Mouse (Mus musculus): ENCODE data around the gene Aicda. TPM values are rescaled to one million over a fixed set of nuclear protein-coding genes. Genes with fewer than 3 reads are reported as not detected.
"Not testable (repeated sequence)": the region's sequence is repeated elsewhere in the genome, so short reads cannot be mapped to it uniquely, and the experiment has no call there.

Gene Aicda
- total RNA-seq, 2 experiments from 2014 or later, result not detected

DNA sequence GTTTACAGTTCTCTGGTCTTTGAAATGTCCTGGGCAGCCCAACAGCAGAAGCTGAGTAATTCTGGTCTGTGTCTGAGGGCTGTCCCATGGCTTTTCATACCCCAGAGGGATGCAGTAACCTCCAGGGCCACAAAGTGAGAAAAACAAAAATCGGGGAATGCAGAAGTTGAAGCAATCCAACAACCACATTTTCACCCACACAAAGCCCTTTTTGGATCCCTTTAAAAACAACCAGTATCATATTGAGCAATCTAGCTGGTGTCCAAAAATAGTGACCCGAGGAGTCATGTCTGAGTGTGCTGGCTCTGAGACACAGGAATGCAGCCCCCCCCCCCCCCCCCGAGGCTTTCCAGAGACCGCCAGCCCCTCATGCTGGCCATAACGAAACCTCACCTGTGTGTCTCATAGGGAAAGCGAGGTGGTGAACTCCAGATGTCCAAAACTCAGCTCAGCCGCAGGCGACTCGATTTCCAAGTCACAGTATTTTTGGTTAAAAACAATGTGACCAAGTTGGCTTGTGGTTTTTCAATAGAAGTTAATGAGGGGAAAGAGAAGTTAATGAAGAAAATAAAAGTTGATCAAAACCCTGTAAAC lies 8.2 kb upstream of the Aicda start:
- no peak for ATAC-seq (replicated peaks; ENCODE audit: low FRiP score, poor library complexity, severe bottlenecking)

DNA sequence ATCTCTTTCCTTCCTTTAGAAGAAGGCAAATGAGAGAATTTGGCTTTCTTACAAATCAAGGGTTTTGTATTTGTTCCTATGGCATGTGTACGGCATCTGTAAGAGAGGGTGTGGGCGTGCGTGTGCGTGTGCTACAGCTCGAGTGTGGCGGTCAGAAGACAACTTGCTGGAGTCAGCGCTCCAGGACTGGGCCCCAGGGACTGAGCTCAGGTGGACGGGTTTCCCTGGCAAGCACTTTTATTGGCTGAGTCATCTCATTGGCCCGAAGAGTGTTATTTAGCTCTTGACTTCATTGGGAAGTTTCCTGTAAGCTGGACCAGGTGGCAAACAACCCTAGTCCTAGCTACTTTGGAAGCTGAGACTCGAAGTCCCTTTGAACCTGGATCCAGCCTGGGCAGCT lies 7.7 kb upstream of the Aicda start:
- no peak for ATAC-seq (replicated peaks; ENCODE audit: low FRiP score, poor library complexity, severe bottlenecking)

DNA sequence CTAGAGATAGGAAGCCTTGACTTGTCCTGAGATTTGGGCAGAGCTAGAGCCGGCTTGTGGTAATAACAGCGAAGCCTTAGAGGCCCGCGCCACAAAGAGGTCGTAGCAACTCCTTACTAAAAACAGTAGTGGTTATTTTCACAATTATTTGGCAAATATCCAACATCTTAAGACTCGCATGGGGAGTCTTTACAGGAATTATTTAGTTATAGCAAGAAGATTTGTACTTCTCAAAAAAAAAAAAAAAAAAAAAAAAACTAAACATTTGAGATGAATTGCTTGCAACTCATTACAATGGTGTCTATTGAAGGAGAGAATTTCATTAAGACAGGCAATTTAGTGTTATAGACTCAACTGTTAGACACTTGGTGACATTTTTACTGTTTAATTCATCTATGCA lies 501 bp downstream of the Aicda start:
- ATAC-seq (replicated peaks; ENCODE audit: low FRiP score, poor library complexity, severe bottlenecking), result no peak

DNA sequence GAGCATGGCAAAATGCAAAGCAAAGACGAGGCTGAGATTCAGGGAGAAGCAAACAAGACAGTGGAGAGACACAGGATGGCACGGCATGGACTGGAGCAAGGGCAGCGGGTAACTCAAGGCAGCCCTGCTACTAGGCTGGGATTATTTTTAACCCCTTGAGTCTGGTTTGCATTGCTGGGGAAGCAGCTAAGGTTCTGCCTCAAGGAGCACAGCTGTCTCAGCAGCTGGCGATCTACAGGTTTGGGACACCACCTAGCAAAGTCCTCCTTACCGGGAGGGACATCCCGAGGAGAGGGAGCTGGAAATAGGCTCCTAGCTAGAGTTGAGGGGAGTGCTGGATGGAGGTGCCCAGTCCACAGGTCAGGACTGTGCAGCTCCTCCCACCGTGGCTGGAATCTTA lies 1.7 kb downstream of the Aicda start:
- no peak for ATAC-seq (replicated peaks; ENCODE audit: low FRiP score, poor library complexity, severe bottlenecking)

DNA sequence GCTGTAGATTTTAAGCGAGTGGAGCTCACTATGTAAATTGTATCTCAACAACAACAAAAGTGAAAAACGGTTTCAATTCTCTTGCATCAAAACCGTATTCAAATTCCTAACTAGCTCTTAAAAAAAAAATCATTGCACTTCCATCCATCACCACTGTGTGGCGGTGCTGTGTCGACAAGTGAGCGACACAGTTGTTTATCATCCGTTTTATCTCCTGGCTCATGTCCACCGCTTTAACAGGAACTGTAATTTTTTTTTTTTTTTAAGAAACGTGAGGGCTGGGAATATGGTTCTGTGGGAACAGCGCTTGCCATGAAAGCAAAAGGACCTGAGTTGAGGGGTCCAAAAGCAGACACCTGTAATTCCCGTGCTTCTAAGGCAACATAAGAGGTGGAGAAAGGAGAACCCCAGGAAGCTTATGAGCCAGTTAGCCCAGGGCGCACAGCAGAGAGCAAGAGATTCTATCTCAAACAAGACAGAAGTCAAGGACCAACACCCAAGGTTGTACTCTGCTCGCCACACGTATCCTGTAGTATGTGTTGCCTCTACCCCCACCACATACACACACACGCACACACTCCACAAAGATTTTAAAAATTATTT lies 3.5 kb downstream of the Aicda start:
- peak; percentile 81 for ATAC-seq (replicated peaks; ENCODE audit: low FRiP score, poor library complexity, severe bottlenecking)

DNA sequence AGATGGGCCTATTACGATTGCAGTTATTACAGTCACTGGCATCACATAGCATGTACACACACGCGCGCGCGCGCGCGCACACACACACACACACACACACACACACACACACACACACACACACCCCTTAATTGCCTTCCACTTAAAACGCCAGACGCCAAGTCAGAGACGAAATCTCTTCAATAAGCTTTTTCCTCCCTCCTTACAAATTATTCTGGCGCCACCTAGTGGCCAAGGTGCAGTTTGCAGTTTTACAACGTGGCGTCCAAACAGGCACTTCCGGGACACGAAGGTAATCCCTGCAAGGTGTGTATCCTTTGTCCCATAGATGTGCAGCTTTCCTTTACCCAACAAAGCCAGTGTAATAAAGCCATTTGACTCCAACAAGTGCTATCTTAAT lies 6.8 kb downstream of the Aicda start:
- peak; percentile 78 for ATAC-seq (replicated peaks; ENCODE audit: low FRiP score, poor library complexity, severe bottlenecking)

DNA sequence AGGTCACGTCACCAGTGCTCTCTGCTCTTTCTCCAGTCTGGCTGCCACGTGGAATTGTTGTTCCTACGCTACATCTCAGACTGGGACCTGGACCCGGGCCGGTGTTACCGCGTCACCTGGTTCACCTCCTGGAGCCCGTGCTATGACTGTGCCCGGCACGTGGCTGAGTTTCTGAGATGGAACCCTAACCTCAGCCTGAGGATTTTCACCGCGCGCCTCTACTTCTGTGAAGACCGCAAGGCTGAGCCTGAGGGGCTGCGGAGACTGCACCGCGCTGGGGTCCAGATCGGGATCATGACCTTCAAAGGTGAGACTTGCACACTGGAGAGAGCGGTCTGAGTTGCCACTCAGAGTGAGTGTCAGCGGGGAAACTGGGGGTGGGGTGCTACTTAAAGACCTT lies 7.4 kb downstream of the Aicda start:
- no peak for ATAC-seq (replicated peaks; ENCODE audit: low FRiP score, poor library complexity, severe bottlenecking)

DNA sequence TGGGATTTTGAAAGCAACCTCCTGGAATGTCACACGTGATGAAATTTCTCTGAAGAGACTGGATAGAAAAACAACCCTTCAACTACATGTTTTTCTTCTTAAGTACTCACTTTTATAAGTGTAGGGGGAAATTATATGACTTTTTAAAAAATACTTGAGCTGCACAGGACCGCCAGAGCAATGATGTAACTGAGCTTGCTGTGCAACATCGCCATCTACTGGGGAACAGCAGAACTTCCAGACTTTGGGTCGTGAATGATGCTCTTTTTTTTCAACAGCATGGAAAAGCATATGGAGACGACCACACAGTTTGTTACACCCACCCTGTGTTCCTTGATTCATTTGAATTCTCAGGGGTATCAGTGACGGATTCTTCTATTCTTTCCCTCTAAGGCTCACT lies 8.9 kb downstream of the Aicda start:
- ATAC-seq (replicated peaks; ENCODE audit: low FRiP score, poor library complexity, severe bottlenecking), result peak; percentile 61; the same call in 1 of the 2 replicates

DNA sequence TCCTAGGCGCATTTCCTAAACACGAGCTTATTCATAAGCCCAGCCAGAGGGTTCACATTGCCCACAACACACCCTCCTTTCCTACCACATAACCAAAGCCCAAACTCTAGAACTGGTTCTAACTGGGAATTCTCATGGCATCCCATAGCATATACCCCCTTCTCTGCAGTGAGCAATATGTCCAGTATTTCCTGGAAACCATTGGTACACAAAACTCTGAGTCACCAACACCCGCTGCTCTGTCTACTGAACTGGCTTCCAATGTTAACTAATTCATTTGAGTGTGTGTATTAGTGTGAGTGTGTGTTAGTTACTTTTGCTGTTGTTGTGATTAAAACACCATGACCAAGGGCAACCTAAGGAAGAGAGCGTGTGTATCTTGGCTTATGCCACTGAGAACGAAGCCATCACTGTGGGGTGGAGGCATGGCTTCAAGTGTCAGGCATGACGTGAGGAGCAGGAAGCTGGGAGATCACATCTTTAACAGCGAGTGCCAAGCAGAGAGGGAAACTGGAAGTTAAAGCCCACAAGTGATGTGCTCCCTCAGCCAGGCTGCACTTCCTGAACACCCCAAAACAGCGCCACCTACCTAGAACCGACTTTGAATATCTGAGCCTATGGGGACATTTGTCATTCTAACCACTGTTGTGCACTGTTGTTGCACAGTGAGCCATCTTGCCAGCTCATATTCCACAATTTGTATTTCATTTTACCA lies 11.6 kb downstream of the Aicda start:
- ATAC-seq (replicated peaks; ENCODE audit: low FRiP score, poor library complexity, severe bottlenecking), result no peak

DNA sequence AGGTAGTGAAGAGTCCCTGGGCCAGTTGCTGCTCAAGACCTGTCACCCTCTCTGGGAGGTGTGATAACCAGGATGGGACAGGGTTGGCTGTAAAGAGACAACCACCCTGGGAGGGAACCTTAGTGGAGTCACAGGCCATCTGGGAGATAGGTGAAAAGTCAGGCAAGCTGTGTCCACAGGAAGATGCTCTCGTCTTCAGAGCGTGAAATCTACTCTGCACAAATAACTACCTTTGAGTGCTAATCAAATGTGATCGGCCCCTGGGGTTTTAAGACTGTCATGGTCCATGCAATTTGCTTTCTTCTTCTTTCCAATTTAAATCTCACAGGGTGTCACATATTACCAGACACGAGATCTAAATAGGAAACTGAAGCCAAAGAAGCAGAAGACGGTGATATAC lies 15.5 kb downstream of the Aicda start:
- ATAC-seq (replicated peaks; ENCODE audit: low FRiP score, poor library complexity, severe bottlenecking), result no peak

DNA sequence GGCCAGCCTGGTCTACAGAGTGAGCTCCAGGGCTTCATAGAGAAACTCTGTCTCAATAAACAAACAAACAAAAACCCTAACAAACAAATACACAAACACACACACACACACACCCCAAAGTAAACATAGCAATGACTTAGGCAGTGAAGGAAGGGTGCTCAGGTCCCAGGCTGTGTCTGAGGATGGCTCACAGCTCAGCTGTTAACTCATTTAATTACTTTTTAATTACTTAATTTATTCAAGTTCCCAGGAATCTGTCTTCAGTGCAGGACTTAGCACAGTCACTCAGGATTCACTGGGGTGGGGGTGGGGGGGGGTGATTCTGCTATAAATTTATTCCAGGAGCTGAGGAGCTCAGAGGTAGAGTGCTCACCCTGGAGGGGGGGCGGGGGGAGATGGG lies 16.2 kb downstream of the Aicda start:
- ATAC-seq (replicated peaks; ENCODE audit: low FRiP score, poor library complexity, severe bottlenecking), result no peak

DNA sequence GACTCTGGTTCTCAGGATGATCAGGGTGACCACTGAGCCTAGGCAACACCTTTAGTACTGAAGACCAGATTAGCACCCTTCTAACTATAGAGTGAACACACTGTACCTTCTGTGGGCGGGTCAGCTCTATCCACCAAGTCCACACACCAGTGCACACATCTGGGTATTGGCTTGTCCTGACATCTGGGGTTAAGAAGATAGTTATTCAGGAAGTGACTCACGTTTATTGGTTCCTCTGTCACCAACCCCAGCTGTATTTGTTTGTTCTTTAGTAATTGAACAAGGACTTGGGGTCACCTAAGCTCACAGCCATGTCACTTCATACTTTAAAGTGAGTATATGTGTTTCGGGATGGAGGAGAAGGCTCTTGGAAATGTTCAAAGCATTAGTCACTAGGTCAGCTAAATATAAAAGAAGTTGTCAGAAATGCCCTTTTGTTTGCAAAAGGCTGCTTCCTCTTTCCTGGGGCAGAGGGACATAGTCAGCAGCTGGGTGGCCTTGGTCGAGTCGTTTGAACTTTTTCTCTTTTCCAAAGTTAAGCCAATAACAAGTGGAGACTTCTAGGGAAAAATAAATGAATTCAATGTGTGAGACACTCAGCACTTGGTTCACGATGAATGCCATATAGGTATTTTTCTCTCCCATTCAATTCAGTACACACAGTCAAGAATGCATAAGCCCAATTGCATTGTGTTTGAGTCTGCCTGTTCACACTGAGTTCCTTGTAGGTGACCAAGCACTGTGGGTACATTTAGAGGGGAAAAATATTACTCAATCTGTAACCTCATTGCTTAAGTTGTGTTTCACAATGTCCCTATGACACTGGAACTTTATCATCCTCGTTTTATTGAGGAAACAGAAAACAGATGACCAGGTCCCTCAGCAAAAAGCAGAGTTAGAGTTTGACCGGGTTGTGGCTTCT lies 17.4 kb downstream of the Aicda start:
- peak; percentile 55; the same call in 1 of the 2 replicates for ATAC-seq (replicated peaks; ENCODE audit: low FRiP score, poor library complexity, severe bottlenecking)

DNA sequence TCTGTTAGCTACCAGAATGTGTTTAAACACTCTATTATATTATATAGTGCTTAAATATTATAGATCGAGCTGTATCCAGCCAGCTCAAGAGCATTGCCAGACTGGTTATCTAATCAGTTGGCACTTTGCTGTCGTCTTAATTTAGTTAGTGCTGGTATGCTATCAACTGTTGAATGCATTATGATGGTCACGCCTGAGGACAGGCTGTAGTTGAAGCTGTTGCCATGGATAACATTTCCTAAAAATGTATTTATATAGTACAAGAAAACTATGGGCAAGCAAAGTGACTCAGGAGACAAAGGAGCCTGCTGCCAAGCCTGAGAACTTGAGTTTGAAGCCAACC lies 18.0 kb downstream of the Aicda start:
- no peak for ATAC-seq (replicated peaks; ENCODE audit: low FRiP score, poor library complexity, severe bottlenecking)

DNA sequence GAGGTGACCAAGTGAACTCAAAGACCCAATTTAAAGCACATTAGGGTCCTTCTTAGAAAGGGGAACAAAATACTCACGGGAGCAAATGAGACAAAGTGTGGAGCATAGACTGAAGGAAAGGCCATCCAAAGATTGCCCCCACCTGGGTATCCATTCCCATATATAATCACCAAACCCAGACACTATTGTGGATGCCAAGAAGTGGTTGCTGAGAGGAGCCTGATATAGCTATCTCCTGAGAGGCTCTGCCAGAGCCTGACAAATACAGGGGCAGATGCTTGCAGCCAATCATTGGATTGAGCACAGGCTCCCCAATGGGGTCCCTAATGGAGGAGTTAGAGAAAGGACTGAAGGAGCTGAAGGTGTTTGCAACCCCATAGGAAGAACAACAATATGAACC lies 21.4 kb downstream of the Aicda start:
- not testable (repeated sequence) for ATAC-seq (replicated peaks; ENCODE audit: low FRiP score, poor library complexity, severe bottlenecking)

DNA sequence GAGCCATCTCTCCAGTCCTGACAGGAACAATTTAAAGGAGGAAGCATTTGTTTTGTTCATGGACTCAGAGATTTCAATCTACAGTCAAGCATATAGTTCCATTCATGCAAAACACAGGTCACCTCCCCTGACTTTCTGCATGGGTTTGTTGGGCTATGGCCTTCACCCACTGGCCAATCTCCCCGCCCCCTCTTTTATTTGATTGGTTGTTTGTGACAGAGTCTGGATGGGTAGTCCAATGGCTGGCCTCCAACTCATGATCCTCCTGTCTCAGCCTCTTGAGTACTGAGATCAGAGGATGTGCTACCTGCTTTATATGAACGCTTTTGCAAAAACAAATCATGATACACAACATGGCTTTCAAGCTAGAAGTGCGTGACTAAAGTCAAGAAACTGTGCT lies 23.4 kb downstream of the Aicda start:
- ATAC-seq (replicated peaks; ENCODE audit: low FRiP score, poor library complexity, severe bottlenecking), result peak; percentile 62; the same call in 1 of the 2 replicates

DNA sequence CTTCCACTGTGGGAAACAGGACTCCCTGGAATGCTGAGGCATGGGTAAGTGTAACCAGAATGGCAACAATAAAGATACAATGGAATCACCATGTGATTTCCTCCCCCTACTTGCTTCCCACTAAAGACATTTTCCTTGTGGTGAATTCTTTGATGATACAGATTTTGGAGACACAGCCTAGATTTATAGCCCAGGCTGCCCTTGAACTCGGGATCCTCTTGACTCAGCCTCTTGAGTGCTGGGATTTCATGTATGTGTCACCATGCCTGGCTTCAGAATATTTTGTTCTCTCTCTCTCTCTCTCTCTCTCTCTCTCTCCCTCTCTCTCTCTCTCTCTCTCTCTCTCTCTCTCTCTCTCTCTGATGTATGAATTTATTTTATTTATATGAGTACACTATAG lies 25.5 kb downstream of the Aicda start:
- no peak for ATAC-seq (replicated peaks; ENCODE audit: low FRiP score, poor library complexity, severe bottlenecking)

DNA sequence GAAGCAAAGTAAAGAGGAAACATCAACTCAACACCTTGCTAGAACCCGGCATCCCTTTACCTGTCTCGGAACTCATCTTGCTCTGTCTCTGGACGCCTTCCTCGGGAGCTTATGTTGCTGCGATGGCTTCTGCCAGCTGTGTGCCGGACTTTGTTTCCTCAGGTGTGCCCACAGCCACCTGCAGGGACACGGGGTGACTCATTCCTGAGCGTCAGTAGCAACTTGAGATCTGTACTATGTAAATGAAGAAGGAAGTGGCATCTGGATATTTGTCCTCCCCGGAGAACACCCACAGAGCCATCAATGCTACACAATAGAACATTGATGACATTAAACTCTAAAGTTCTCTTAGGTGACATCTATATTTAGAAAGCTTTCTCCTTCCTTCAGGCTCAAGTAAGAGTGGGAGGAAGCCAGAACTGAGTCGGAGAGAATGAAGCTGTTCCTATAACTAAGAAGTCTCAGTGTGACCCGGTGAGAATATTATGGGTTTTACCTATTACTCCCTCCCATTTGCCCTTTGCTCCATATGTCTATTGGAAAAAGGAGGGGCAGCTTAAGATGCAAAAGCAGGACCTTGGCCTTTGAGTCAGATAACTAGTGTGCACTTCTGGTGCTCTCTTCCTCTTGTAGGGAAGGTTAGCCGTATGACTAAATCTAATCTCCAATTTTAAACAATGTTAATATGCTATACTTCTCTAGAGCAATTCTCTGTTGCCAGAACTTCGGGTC lies 37.6 kb downstream of the Aicda start:
- no peak for ATAC-seq (replicated peaks; ENCODE audit: low FRiP score, poor library complexity, severe bottlenecking)

DNA sequence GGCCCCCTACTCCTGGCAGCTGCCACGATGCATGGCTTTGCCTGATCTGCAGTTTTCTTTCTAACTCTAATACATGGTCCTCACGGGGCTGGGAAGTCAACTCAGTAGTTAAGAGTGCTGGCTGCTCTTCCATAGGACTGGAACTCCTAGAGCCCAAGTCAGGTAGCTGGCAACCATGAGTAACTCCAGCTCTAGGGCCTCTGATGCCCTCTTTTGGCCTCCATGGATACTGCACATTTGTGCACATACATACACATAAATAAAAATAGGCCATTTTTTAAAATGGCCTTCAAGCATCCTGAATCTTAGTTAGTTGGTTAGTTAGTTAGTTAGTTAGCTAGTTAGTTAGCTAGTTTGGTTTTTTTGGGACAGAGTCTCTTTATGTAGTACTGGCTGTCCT lies 39.3 kb downstream of the Aicda start:
- no peak for ATAC-seq (replicated peaks; ENCODE audit: low FRiP score, poor library complexity, severe bottlenecking)

DNA sequence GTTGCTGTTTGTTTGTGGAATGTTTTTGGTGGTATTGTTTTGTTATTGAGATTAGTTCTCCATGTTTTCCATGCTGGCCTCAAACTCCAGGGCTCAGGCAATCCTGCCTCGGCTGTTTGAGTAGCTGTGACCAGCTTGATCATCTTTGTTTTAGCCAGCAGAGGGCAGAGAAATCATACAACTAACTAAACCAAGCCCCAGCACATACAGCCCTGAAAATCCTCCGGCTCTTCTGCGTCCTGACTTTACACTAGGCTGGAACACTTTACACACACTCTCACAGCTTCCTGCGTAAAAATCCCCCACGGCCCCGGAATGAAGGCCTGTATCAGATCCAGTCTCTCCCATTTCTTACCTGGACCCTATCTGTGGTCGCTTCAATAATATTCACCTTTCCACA lies 42.0 kb downstream of the Aicda start:
- ATAC-seq (replicated peaks; ENCODE audit: low FRiP score, poor library complexity, severe bottlenecking), result no peak

DNA sequence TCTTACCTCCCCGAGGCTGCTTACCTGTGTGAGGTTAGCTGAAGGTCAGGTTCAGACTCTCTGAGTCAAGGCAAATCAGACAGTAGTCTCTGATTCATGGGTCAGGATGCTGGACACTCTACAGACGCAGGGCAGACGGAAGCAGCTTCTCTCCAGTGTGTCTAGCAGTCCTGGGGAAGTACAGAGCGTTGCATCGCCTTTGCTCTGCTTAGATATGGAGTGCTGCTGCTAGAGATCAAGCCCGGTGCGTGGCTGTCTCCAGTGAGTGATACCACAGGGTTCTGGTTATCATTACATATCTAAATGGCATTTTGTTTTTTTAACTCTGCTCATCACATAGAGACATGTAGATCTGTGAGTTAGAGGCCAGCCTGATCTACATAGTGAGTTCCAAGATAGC lies 43.0 kb downstream of the Aicda start:
- ATAC-seq (replicated peaks; ENCODE audit: low FRiP score, poor library complexity, severe bottlenecking), result no peak
